Mouse (Mus musculus): Measurements from ENCODE around the gene Wbp11. TPM values are rescaled to one million over a fixed set of nuclear protein-coding genes. Genes with fewer than 3 reads are reported as not detected.

Gene Wbp11
- polyA plus RNA-seq, 1 experiment = 64.0 TPM

DNA sequence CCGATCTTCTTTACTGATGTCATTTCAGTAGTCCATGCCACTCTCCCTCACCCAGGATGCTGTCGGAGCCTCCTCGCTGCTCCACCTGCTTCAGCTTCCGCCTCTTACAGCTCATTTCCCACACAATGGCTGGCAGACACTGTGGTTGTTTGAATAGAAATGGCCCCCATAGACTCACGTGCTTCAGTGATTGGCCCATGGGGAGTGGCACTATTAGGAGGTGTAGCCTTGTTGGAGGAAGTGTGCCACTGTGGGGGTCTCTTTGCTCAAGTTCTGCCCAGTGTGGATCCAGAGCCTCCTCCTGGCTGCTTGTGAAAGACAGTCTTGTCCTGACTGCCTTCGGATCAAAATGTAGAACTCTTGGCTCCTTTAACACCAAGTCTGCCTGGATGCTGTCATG is 32.2 kb downstream of the Wbp11 start:
- TF ChIP-seq CTCF (IDR thresholded peaks at IDR 0.05; ENCODE audit: extremely low read depth, insufficient read depth, low read length) = no peak
- TF ChIP-seq POLR2A (IDR thresholded peaks at IDR 0.05; ENCODE audit: extremely low read depth, insufficient read depth, low read length) = no peak
- Histone ChIP-seq H3K27ac (ENCODE audit: insufficient read depth, low read length) (no peak overlapping the region), H3K4me1 (ENCODE audit: control insufficient read depth, insufficient read depth, low read length) (no peaks in the 10 kb centered on the region), H3K4me3 (ENCODE audit: insufficient read depth, low read length) (no peak overlapping the region)

GRCm38 (mm10) chr6:136795110-136795509 is 32.9 kb downstream of the Wbp11 start:
- Histone ChIP-seq H3K4me1 (ENCODE audit: control insufficient read depth, insufficient read depth, low read length) (no peaks in the 10 kb centered on the region), H3K27ac (ENCODE audit: insufficient read depth, low read length) (no peak overlapping the region), H3K4me3 (ENCODE audit: insufficient read depth, low read length) (no peak overlapping the region)
- no peak for TF ChIP-seq CTCF (IDR thresholded peaks at IDR 0.05; ENCODE audit: extremely low read depth, insufficient read depth, low read length)
- TF ChIP-seq POLR2A (IDR thresholded peaks at IDR 0.05; ENCODE audit: extremely low read depth, insufficient read depth, low read length) = no peak

GRCm38 (mm10) chr6:136793831-136794525 is 34.1 kb downstream of the Wbp11 start:
- Histone ChIP-seq H3K4me1 (ENCODE audit: control insufficient read depth, insufficient read depth, low read length) (no peaks in the 10 kb centered on the region), H3K27ac (ENCODE audit: insufficient read depth, low read length) (no peak overlapping the region), H3K4me3 (ENCODE audit: insufficient read depth, low read length) (no peak overlapping the region)
- no peak for TF ChIP-seq POLR2A (IDR thresholded peaks at IDR 0.05; ENCODE audit: extremely low read depth, insufficient read depth, low read length)
- no peak for TF ChIP-seq CTCF (IDR thresholded peaks at IDR 0.05; ENCODE audit: extremely low read depth, insufficient read depth, low read length)

DNA sequence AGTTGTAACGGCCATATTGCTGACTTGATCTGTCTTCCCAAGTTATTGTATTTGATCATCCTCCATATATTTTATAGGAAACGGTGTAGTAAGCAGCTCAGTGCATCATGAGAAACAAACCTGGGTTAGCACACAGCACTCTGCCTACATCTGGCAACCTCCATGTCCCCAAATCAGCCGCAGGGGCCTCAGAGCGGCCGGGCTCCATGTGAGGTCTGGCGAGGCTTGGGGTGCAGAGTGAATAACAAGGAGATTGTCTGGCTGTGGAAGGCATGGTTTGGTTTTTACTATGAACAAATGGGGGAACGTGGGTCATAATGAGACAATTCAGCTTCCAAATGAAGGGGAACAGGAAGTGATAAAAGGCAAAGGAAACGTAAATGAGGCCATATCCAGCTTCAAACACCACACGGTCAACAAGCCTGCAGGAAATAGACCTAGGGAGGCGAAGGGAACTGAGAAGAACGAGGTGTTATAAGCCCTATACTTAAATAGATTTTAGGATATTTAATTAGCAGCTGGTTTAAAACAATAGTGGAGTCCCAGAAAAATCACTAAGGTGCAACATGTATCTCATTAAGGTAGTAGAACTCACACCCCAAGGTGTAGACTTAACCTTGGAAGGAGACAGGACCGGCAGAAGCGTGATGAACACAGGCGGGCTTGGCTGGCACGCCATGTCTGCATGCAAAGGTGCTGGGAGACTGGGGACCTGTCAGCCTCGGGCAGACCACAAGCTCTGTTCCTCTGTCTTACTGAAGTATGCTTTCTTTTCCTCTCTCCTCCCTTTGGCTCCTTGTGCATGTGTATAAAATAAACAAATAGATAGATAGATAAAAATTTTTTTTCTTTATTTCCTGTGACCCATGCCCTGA is 34.9 kb downstream of the Wbp11 start:
- TF ChIP-seq CTCF (IDR thresholded peaks at IDR 0.05; ENCODE audit: extremely low read depth, insufficient read depth, low read length) (no peak), POLR2A (IDR thresholded peaks at IDR 0.05; ENCODE audit: extremely low read depth, insufficient read depth, low read length) (no peak)
- H3K4me1 ChIP-seq (ENCODE audit: control insufficient read depth, insufficient read depth, low read length) = no peaks in the 10 kb centered on the region
- H3K4me3 ChIP-seq (ENCODE audit: insufficient read depth, low read length) = no peak overlapping the region
- H3K27ac ChIP-seq (ENCODE audit: insufficient read depth, low read length) = no peak overlapping the region

GRCm38 (mm10) chr6:136789391-136789971 is 38.6 kb downstream of the Wbp11 start:
- Histone ChIP-seq H3K4me1 (ENCODE audit: control insufficient read depth, insufficient read depth, low read length) (no peaks in the 10 kb centered on the region), H3K27ac (ENCODE audit: insufficient read depth, low read length) (no peak overlapping the region), H3K4me3 (ENCODE audit: insufficient read depth, low read length) (no peak overlapping the region)
- TF ChIP-seq POLR2A (IDR thresholded peaks at IDR 0.05; ENCODE audit: extremely low read depth, insufficient read depth, low read length) (no peak), CTCF (IDR thresholded peaks at IDR 0.05; ENCODE audit: extremely low read depth, insufficient read depth, low read length) (no peak)

DNA sequence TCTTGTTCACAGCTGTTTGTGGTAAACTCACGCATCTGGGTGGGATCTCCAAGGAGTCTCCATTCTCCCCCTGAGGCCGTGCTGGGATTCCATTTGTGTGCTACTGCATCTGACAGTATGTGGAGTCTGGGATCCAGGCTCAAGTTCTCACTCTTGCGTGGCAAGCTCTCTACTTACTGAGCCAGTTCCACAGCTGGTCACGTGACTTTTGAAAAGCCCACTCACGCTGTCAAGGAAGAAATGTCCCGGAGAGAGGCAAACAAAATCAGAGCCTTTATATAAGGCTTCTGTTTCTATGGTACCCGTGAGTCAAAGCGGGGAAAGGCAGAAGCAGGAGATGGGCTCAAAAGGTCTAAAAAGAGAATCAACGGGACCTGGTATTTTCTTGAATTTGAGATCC is 45.3 kb downstream of the Wbp11 start:
- Histone ChIP-seq H3K4me3 (ENCODE audit: insufficient read depth, low read length) (no peak overlapping the region), H3K4me1 (ENCODE audit: control insufficient read depth, insufficient read depth, low read length) (no peaks in the 10 kb centered on the region), H3K27ac (ENCODE audit: insufficient read depth, low read length) (no peak overlapping the region)
- TF ChIP-seq POLR2A (IDR thresholded peaks at IDR 0.05; ENCODE audit: extremely low read depth, insufficient read depth, low read length) (no peak), CTCF (IDR thresholded peaks at IDR 0.05; ENCODE audit: extremely low read depth, insufficient read depth, low read length) (no peak)

DNA sequence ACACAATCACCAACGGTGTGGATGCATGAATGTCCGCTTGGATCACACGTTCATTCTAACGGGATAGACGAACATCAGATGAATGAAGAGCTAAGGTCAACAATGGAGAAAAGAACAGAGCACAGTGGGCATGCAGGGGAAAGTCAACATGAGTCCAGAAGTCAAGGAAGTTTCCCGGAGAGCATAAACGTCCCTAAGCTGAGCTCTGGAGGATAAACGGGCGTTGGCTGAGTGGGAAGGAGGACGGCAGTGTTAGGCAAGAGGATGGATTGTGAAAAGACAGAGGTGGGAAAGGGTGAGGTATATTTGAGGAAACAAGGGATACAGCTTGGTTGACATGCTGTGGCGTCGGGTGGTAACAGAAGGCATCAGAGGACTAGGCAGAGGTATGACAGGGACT is 45.9 kb downstream of the Wbp11 start:
- Histone ChIP-seq H3K4me3 (ENCODE audit: insufficient read depth, low read length) (no peak overlapping the region), H3K27ac (ENCODE audit: insufficient read depth, low read length) (no peak overlapping the region), H3K4me1 (ENCODE audit: control insufficient read depth, insufficient read depth, low read length) (no peaks in the 10 kb centered on the region)
- no peak for TF ChIP-seq CTCF (IDR thresholded peaks at IDR 0.05; ENCODE audit: extremely low read depth, insufficient read depth, low read length)
- no peak for TF ChIP-seq POLR2A (IDR thresholded peaks at IDR 0.05; ENCODE audit: extremely low read depth, insufficient read depth, low read length)

DNA sequence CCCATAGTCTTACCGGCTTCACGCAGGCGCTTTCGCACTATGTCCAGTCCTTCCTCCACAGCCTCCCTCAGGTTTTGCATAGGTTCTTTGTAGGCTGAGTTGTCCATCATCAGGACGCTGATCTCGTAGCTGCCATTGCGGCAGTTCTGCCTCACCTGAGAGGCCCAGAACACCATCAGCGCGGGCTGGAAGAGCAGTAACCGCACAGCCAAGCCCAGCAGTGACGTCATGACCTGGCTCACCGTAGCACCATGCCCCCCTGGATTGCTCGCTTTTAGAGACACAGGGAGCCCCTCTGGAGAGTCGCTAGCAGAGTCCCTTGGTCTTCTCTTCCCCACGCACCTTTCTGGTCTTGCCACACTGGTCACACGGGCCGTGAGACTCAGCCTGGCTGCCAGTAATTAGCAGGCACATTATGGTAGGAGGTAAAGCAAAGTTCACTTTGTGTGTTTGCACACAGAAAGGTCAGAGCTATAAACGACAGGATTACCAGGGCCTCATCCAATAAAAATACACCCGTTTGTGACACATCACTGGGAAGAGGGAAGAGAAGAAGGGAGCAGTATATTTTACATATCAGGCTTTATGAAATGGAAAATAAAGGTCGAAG is 46.6 kb downstream of the Wbp11 start, which contains the start of gene Gucy2c:
Gucy2c (minus strand) TSS at position 389 of the 610 bp plus-strand sequence.
- TF ChIP-seq CTCF (IDR thresholded peaks at IDR 0.05; ENCODE audit: extremely low read depth, insufficient read depth, low read length) = no peak
- TF ChIP-seq POLR2A (IDR thresholded peaks at IDR 0.05; ENCODE audit: extremely low read depth, insufficient read depth, low read length) = no peak
- Histone ChIP-seq H3K27ac (ENCODE audit: insufficient read depth, low read length) (no peak within 1 kb of the TSS), H3K4me3 (ENCODE audit: insufficient read depth, low read length) (no peak within 1 kb of the TSS), H3K4me1 (ENCODE audit: control insufficient read depth, insufficient read depth, low read length) (no peaks in the 10 kb centered on the region)

- no peak overlapping the region for H3K27ac ChIP-seq (ENCODE audit: insufficient read depth, low read length)
- no peak overlapping the region for H3K4me3 ChIP-seq (ENCODE audit: insufficient read depth, low read length)
- no peak for TF ChIP-seq POLR2A (IDR thresholded peaks at IDR 0.05; ENCODE audit: extremely low read depth, insufficient read depth, low read length)
- TF ChIP-seq CTCF (IDR thresholded peaks at IDR 0.05; ENCODE audit: extremely low read depth, insufficient read depth, low read length) = no peak
- no peaks in the 10 kb centered on the region for H3K4me1 ChIP-seq (ENCODE audit: control insufficient read depth, insufficient read depth, low read length)
Observed at GRCm38 (mm10) chr6:136776392-136776791, 51.6 kb downstream of the Wbp11 start.

Data from cortical plate, adult 2 months (tissue).